Mouse (Mus musculus) CH12.LX (cell line): Measurements from ENCODE around the gene Lbx2. TPM values are rescaled to one million over a fixed set of nuclear protein-coding genes. Genes with fewer than 3 reads are reported as not detected.

Experiments
- DNase-seq: peaks from one replicate; pipeline ENCODE4 v3.0.0-alpha.2; 2013; ENCODE audit errors: extremely low read depth
- H3K27ac ChIP-seq: 2 replicates; pipeline ENCODE4 v1.5.1; 2012; ENCODE audit warnings: low read depth, mild to moderate bottlenecking, control low read depth, moderate library complexity; ENCODE audit not compliant: insufficient read depth
- H3K27me3 ChIP-seq: replicated peaks from 2 replicates; pipeline ENCODE3; 2012; ENCODE audit warnings: inconsistent platforms
- H3K36me3 ChIP-seq, 2 experiments: replicated peaks in 1 of 2; 2 replicates each; pipeline versions ENCODE3 to v1.6.1; 2012; ENCODE audit warnings: inconsistent platforms in 1 of 2, low read length in 1 of 2, mild to moderate bottlenecking in 1 of 2, mixed read lengths in 1 of 2, moderate library complexity in 1 of 2; ENCODE audit not compliant: control insufficient read depth in 1 of 2, insufficient read depth in 1 of 2
- H3K4me1 ChIP-seq, 2 experiments: 2 replicates each; pipeline ENCODE4 v1.6.1; 2012; ENCODE audit warnings: inconsistent platforms in 1 of 2, moderate library complexity in 1 of 2; ENCODE audit not compliant: insufficient read depth in 2 of 2, control insufficient read depth in 1 of 2
- H3K4me2 ChIP-seq: 2 replicates; pipeline ENCODE4 v1.6.1; 2012; ENCODE audit warnings: low read depth, mild to moderate bottlenecking, control low read depth; ENCODE audit not compliant: poor library complexity, insufficient read depth, severe bottlenecking
- H3K4me3 ChIP-seq, 3 experiments: fragments of 150-350 bp in 1 of 3; sonication (generic) in 1 of 3; replicated peaks in 1 of 3; 2 replicates each; pipeline versions ENCODE3 to v1.5.1; 2011 to 2012; ENCODE audit warnings: low read depth in 2 of 3, low read length in 2 of 3, mild to moderate bottlenecking in 2 of 3, moderate library complexity in 2 of 3, control low read depth in 1 of 3, improper control_type of control experiment in 1 of 3, inconsistent platforms in 1 of 3, mixed read lengths in 1 of 3; ENCODE audit not compliant: poor library complexity in 1 of 3
- H3K79me2 ChIP-seq: replicated peaks from 2 replicates; pipeline ENCODE4 v1.6.1; 2012; ENCODE audit warnings: mild to moderate bottlenecking, moderate library complexity; ENCODE audit not compliant: control insufficient read depth, poor library complexity, insufficient read depth, severe bottlenecking; ENCODE audit errors: extremely low read depth
- H3K9ac ChIP-seq: 2 replicates; pipeline ENCODE4 v1.6.1; 2012; ENCODE audit warnings: low read depth, mild to moderate bottlenecking, control low read depth, moderate library complexity; ENCODE audit not compliant: insufficient read depth
- H3K9me3 ChIP-seq: replicated peaks from 2 replicates; pipeline ENCODE3; 2012; ENCODE audit warnings: low read length, inconsistent platforms, mixed read lengths
- CHD2 ChIP-seq: IDR thresholded peaks from 2 replicates; pipeline ENCODE4 v1.6.1; 2011; ENCODE audit warnings: low read length, improper control_type of control experiment
- CTCF ChIP-seq, 2 experiments: IDR thresholded peaks in 1 of 2; conservative IDR thresholded peaks in 1 of 2; 2 replicates each; pipeline ENCODE4 v1.5.1; 2011 to 2012; ENCODE audit warnings: low read depth in 2 of 2, low read length in 2 of 2, improper control_type of control experiment in 1 of 2, inconsistent platforms in 1 of 2, mild to moderate bottlenecking in 1 of 2, moderate library complexity in 1 of 2
- E2F4 ChIP-seq: IDR thresholded peaks from 2 replicates; pipeline ENCODE4 v1.6.1; 2011; ENCODE audit warnings: low read depth, low read length, improper control_type of control experiment; ENCODE audit not compliant: insufficient replicate concordance
- ELF1 ChIP-seq: IDR thresholded peaks from 2 replicates; pipeline ENCODE4 v1.6.1; 2014; ENCODE audit warnings: low read depth, mild to moderate bottlenecking, inconsistent platforms, low read length, improper control_type of control experiment
- GABPA ChIP-seq: IDR thresholded peaks from 2 replicates; pipeline ENCODE4 v1.6.1; 2012; ENCODE audit warnings: low read depth, low read length, improper control_type of control experiment, inconsistent platforms; ENCODE audit not compliant: insufficient replicate concordance
- HCFC1 ChIP-seq: IDR thresholded peaks from 2 replicates; pipeline ENCODE4 v1.6.1; 2012; ENCODE audit warnings: low read depth, mild to moderate bottlenecking, inconsistent platforms, low read length, improper control_type of control experiment
- JUN ChIP-seq: IDR thresholded peaks from 2 replicates; pipeline ENCODE4 v1.6.1; 2011; ENCODE audit warnings: low read depth, mild to moderate bottlenecking, low read length, improper control_type of control experiment, moderate library complexity; ENCODE audit not compliant: insufficient read depth
- MAFK ChIP-seq: IDR thresholded peaks from 2 replicates; pipeline ENCODE4 v1.6.1; 2011; ENCODE audit warnings: low read length, improper control_type of control experiment; ENCODE audit not compliant: insufficient replicate concordance
- MAX ChIP-seq: IDR thresholded peaks from 2 replicates; pipeline ENCODE4 v1.6.1; 2011; ENCODE audit warnings: low read length, improper control_type of control experiment
- MAZ ChIP-seq: IDR thresholded peaks from 2 replicates; pipeline ENCODE4 v1.6.1; 2012; ENCODE audit warnings: low read depth, mild to moderate bottlenecking, inconsistent platforms, low read length, improper control_type of control experiment, moderate library complexity
- MYC ChIP-seq: IDR thresholded peaks from 2 replicates; pipeline ENCODE4 v1.6.1; 2011; ENCODE audit warnings: low read depth, mild to moderate bottlenecking, improper control_type of control experiment, low read length
- NELFE ChIP-seq: IDR thresholded peaks from 2 replicates; pipeline ENCODE4 v1.6.1; 2011; ENCODE audit warnings: low read depth, low read length, improper control_type of control experiment
- NRF1 ChIP-seq: IDR thresholded peaks from 2 replicates; pipeline ENCODE4 v1.6.1; 2014; ENCODE audit warnings: low read depth, mild to moderate bottlenecking, inconsistent platforms, low read length, improper control_type of control experiment, moderate library complexity
- POLR2A ChIP-seq: IDR thresholded peaks from 2 replicates; pipeline ENCODE4 v1.6.1; 2011; ENCODE audit warnings: low read depth, mild to moderate bottlenecking, improper control_type of control experiment, low read length
- POLR2AphosphoS2 ChIP-seq: IDR thresholded peaks from 2 replicates; pipeline ENCODE4 v1.6.1; 2011; ENCODE audit warnings: low read depth, low read length, improper control_type of control experiment
- RAD21 ChIP-seq: IDR thresholded peaks from 2 replicates; pipeline ENCODE4 v1.6.1; 2011; ENCODE audit warnings: low read depth, mild to moderate bottlenecking, low read length, improper control_type of control experiment, moderate library complexity
- SMC3 ChIP-seq: IDR thresholded peaks from 2 replicates; pipeline ENCODE4 v1.6.1; 2011; ENCODE audit warnings: low read depth, low read length, improper control_type of control experiment
- TCF12 ChIP-seq: IDR thresholded peaks from 2 replicates; pipeline ENCODE4 v1.6.1; 2014; ENCODE audit warnings: low read depth, mild to moderate bottlenecking, inconsistent platforms, low read length, improper control_type of control experiment
- ZC3H11A ChIP-seq: IDR thresholded peaks from 2 replicates; pipeline ENCODE4 v1.6.1; 2012; ENCODE audit warnings: low read depth, mild to moderate bottlenecking, inconsistent platforms, low read length, improper control_type of control experiment
- ZMIZ1 ChIP-seq: IDR thresholded peaks from 2 replicates; pipeline ENCODE4 v1.6.1; 2012; ENCODE audit warnings: low read depth, mild to moderate bottlenecking, inconsistent platforms, low read length, improper control_type of control experiment
- dilution Hi-C: fragments of 300-500 bp; cut with MboI; formaldehyde crosslinking; loops from 2 replicates; pipeline ENCODE4 v1.14.3; 2020; ENCODE audit warnings: low sequenced_read_pairs; ENCODE audit not compliant: extremely low pct_unique_long_range_greater_than_20kb, extremely low pct_ligation_motif_present
- in situ Hi-C: fragments of 300-500 bp; cut with MboI; formaldehyde crosslinking; loops from 3 replicates; pipeline ENCODE4 v1.14.3; 2019; ENCODE audit warnings: low sequenced_read_pairs, low pct_ligation_motif_present, low pct_unique_long_range_greater_than_20kb, mixed read lengths
- polyA plus RNA-seq: library from polyadenylated mRNA; unstranded; fragments of >175 nt; gene quantifications from 2 replicates; pipeline ENCODE4 v1.2.1, GENCODE M21; 2012; ENCODE audit warnings: low read depth; ENCODE audit not compliant: insufficient read length
- total RNA-seq, 2 experiments: library from RNA; depleted of rRNA; stranded (reverse); fragments of 300-350 nt in 1 of 2; fragments of >200 nt in 1 of 2; gene quantifications; 2 replicates each; pipeline ENCODE4 v1.2.3; 2012 to 2014

The Lbx2 gene
- total and polyA plus RNA-seq, 3 experiments = 1.2 TPM; not detected in 2

DNA sequence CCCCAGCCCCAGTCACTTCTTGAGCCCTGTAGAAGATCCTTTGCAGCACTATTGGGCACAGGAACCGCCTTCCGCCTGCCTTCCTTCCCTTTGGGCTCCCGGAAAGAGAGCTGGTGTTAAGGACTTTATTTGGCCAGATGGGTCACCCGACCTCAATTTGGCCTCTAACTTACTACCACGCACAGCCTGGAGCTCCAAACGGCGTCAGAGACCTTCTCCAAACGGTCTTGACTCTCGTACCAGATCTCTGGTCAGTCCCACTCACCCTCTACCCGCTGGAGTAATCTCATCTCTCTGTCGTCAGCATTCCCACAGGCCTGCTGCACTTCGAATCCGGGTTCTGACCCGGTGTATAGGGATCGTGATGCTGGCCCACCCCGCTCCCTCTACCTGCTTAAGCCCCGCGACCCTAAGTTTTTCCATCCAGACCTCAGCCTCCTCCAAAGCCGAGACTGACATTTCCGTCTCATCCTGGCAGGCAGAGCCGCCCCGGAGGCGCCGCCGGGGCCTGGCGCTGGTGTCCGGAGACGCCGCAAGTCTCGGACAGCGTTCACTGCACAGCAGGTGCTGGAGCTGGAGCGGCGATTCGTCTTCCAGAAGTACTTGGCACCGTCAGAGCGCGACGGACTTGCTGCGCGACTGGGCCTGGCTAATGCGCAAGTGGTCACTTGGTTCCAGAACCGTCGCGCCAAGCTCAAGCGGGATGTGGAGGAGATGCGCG is 1.2 kb downstream of the Lbx2 start:
- Histone ChIP-seq H3K4me2 (no peak overlapping the region), H3K4me1 (peaks cover 4 to 8% of the 10 kb centered on the region in 2 experiments; a peak in 3 of 4 replicates), H3K4me3 (no peak overlapping the region), H3K27ac (no peak overlapping the region), H3K9ac (no peak overlapping the region), H3K27me3 (no peaks in the 10 kb centered on the region), H3K36me3 (peaks cover 2 to 13% of the 10 kb centered on the region in 2 experiments)
- TF ChIP-seq JUN = no peak
- no peak for TF ChIP-seq NRF1
- TF ChIP-seq, all 38 proteins: peak for 0
- DNase-seq = no peak
- Histone ChIP-seq H3K79me2 (no peaks in the 10 kb centered on the region), H3K9me3 (no peaks in the 10 kb centered on the region)
- in situ Hi-C loops = no loop called here
- dilution Hi-C loops = no loop called here

DNA sequence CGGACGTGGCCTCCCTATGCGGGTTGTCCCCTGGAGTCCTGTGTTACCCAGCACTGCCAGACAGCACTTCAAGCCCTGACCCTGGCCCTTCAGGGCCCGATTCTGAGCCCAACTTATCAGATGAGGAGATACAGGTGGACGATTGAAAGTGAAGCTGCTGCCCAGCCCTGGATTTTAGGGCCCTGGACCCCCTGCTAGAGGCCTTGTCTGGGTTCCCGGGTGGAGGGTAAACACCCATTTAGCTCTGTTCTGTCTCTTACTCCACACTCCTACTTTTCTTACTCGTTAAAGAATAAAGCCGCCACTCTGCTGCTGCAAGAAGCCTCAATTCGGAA is 1.7 kb downstream of the Lbx2 start:
- TF ChIP-seq SMC3 = no peak
- no peak for TF ChIP-seq POLR2AphosphoS2
- no peak for TF ChIP-seq POLR2A
- no peak for TF ChIP-seq E2F4
- TF ChIP-seq ELF1 = no peak
- no peak for TF ChIP-seq ZMIZ1
- TF ChIP-seq MAFK = no peak
- no peak for TF ChIP-seq JUN
- Histone ChIP-seq H3K9me3 (no peaks in the 10 kb centered on the region), H3K27ac (no peak overlapping the region), H3K4me1 (peaks cover 4 to 8% of the 10 kb centered on the region in 2 experiments; a peak in 3 of 4 replicates), H3K27me3 (peaks cover 3% of the 10 kb centered on the region), H3K4me2 (no peak overlapping the region), H3K4me3 (no peak overlapping the region), H3K79me2 (no peaks in the 10 kb centered on the region), H3K36me3 (peaks cover 0 to 8% of the 10 kb centered on the region in 2 experiments), H3K9ac (no peak overlapping the region)
- dilution Hi-C loops = no loop called here
- DNase-seq = no peak
- in situ Hi-C loops = no loop called here

DNA sequence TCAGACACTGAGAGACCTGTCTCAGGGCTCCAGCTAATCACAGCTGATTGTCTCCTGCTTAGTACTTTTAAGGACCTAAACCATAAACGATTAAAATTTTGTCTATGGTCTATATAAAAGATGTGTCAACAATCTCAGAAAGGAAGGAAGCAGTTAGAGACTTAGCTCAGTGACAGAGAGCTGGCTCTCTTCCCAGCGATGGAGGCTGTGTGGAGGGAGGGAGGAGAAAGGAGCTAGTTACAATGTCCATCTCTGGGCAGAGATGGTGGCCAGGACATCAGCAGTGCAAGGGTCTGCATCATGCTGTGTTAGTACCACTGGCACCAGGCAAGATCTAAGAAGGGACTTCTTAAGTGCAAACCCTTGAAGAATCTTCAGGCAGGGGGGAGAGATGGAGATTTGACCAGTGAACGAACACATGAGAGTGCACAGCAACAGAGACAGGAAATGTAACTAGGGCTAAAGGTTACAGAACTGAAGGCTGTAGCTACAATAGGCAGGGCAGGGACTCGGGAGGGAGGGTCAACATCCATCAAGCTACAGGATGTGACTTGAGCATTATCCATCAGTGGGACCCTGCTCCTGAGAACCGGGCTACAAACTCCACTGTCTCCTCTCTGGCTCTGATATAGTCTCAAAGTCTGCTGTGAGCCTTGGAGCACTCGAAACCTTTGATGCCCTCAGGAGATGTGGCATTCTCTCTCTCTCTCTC is 6.4 kb downstream of the Lbx2 start:
- H3K9ac ChIP-seq = no peak overlapping the region
- no peak overlapping the region for H3K4me2 ChIP-seq
- H3K4me1 ChIP-seq = no peaks in the 10 kb centered on the region; a peak in 1 of 4 replicates
- H3K9me3 ChIP-seq = peaks cover 6% of the 10 kb centered on the region
- TF ChIP-seq RAD21 (no peak), MYC (no peak), HCFC1 (no peak), E2F4 (no peak), NELFE (no peak), GABPA (no peak), ZC3H11A (no peak), MAZ (no peak), SMC3 (no peak), TCF12 (no peak), CTCF (conservative IDR thresholded peaks at IDR 0.05 in 1 of 2, IDR thresholded peaks at IDR 0.05 in 1 of 2; ENCODE audit: low read depth in 2 of 2, low read length in 2 of 2) (no peak), CHD2 (no peak), ELF1 (no peak), MAX (no peak)
- TF ChIP-seq, all 38 proteins: peak for 0
- no peak for DNase-seq
- H3K27ac ChIP-seq = no peak overlapping the region
- peaks cover 0 to 3% of the 10 kb centered on the region in 2 experiments for H3K36me3 ChIP-seq
- in situ Hi-C loops = no loop called here
- peaks cover 4% of the 10 kb centered on the region for H3K27me3 ChIP-seq
- H3K79me2 ChIP-seq = no peaks in the 10 kb centered on the region
- dilution Hi-C loops = no loop called here
- H3K4me3 ChIP-seq = no peak overlapping the region
